Mouse (Mus musculus) kidney, postnatal 0 days (tissue): ENCODE data around the gene Ip6k1. TPM values are rescaled to one million over a fixed set of nuclear protein-coding genes. Genes with fewer than 3 reads are reported as not detected.

Source experiments
- ATAC-seq: fragments of 200-750 bp; cut with Nextera tagmentation; replicated peaks from 2 replicates; pipeline ENCODE4 v1.8.0; 2017; ENCODE audit warnings: low read depth, moderate number of reproducible peaks, moderate TSS enrichment, moderate library complexity; ENCODE audit not compliant: low FRiP score
- DNase-seq: peaks from one replicate; pipeline ENCODE4 v3.0.0-alpha.2; 2016; ENCODE audit warnings: low spot score
- H3K27ac ChIP-seq: fragments of 300-500 bp; sonication (generic); 2 replicates; pipeline ENCODE4 v1.5.1; 2014; ENCODE audit warnings: mild to moderate bottlenecking
- H3K27me3 ChIP-seq: fragments of 300-500 bp; sonication (generic); 2 replicates; pipeline ENCODE4 v1.6.1; 2014; ENCODE audit warnings: low read length, mixed read lengths; ENCODE audit not compliant: insufficient read depth
- H3K36me3 ChIP-seq: fragments of 300-500 bp; sonication (generic); 2 replicates; pipeline ENCODE4 v1.6.1; 2014; ENCODE audit warnings: low read length, mixed read lengths; ENCODE audit not compliant: insufficient read depth
- H3K4me1 ChIP-seq: fragments of 300-500 bp; sonication (generic); replicated peaks from 2 replicates; pipeline ENCODE4 v1.6.1; 2014; ENCODE audit warnings: antibody characterized with exemption, low read length, mixed read lengths; ENCODE audit not compliant: insufficient read depth
- H3K4me2 ChIP-seq: fragments of 300-500 bp; sonication (generic); 2 replicates; pipeline ENCODE4 v1.6.1; 2014; ENCODE audit warnings: mild to moderate bottlenecking, low read length, moderate library complexity, mixed read lengths
- H3K4me3 ChIP-seq: fragments of 300-500 bp; sonication (generic); replicated peaks from 2 replicates; pipeline ENCODE4 v1.5.1; 2014; ENCODE audit warnings: low read depth, low read length
- H3K9ac ChIP-seq: fragments of 300-500 bp; sonication (generic); 2 replicates; pipeline ENCODE4 v1.6.1; 2014; ENCODE audit warnings: low read depth, low read length
- H3K9me3 ChIP-seq: fragments of 300-500 bp; sonication (generic); replicated peaks from 2 replicates; pipeline ENCODE4 v1.6.1; 2016; ENCODE audit warnings: low read length, inconsistent platforms, mixed read lengths
- CTCF ChIP-seq: IDR thresholded peaks from 2 replicates; pipeline ENCODE4 v1.5.1; 2016; ENCODE audit warnings: antibody characterized with exemption, low read depth, mild to moderate bottlenecking, moderate library complexity
- WGBS: fragments of 180-500 bp; shearing (Covaris S2); extraction: QIAGEN DNeasy Blood & Tissue Kit; methylation state at CpG from one replicate; pipeline ENCODE4 v1.1.7; 2014; 5-methylcytosine and 5-hydroxymethylcytosine counted together
- polyA plus RNA-seq: library from polyadenylated mRNA; unstranded; fragments of >200 nt; fragmentation: Nextera tagmentation; extraction: Ambion mirVana; gene quantifications from 2 replicates; pipeline ENCODE4 v1.2.1, GENCODE M21; 2015

Gene Ip6k1
- polyA plus RNA-seq, 1 experiment from 2014 or later, result 46.9 TPM

DNA sequence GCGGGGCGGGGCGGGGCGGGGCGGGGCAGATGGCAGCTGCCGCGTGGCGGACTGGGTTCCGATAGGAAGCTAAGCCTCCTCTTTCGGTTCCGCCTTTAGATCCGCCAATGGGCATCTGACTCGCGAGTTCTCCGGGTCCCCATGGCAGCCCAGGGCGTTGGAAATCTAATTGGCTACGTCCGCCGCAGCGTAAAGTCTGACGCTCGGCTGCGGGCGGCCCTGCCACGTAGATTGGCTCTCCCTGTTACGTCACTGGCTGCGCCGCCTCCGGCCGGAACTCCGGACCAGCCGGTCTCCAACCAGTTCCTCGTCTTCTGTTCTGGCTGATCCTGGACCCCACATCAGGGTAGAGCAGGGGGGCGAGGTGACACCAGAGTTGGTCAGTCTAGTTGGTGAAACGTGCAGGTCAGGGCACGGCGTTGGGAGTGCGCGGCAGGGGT, 46.7 kb downstream of the Ip6k1 start, which contains the start of gene Gmppb:
Gene Gmppb, plus strand, starts transcription at position 227 of the 440 bp plus-strand sequence.
- no peaks in the 10 kb centered on the region for H3K27me3 ChIP-seq
- peak within 1 kb of the TSS; percentile 65 for H3K9ac ChIP-seq
- DNase-seq, result peak; percentile 99
- H3K36me3 ChIP-seq, result peaks cover 32% of the 10 kb centered on the region; the same call in 1 of the 2 replicates
- H3K9me3 ChIP-seq, result no peaks in the 10 kb centered on the region
- H3K4me1 ChIP-seq, result peaks cover 14% of the 10 kb centered on the region; the same call in 1 of the 2 replicates
- peak within 1 kb of the TSS; percentile 67 for H3K27ac ChIP-seq
- peak; percentile 92 for ATAC-seq
- TF ChIP-seq CTCF, result no peak
- H3K4me3 ChIP-seq, result peak within 1 kb of the TSS; percentile 55
- peak within 1 kb of the TSS; percentile 81 for H3K4me2 ChIP-seq
- under 1% methylated on average over 39 of the region's 39 CpGs for WGBS

DNA sequence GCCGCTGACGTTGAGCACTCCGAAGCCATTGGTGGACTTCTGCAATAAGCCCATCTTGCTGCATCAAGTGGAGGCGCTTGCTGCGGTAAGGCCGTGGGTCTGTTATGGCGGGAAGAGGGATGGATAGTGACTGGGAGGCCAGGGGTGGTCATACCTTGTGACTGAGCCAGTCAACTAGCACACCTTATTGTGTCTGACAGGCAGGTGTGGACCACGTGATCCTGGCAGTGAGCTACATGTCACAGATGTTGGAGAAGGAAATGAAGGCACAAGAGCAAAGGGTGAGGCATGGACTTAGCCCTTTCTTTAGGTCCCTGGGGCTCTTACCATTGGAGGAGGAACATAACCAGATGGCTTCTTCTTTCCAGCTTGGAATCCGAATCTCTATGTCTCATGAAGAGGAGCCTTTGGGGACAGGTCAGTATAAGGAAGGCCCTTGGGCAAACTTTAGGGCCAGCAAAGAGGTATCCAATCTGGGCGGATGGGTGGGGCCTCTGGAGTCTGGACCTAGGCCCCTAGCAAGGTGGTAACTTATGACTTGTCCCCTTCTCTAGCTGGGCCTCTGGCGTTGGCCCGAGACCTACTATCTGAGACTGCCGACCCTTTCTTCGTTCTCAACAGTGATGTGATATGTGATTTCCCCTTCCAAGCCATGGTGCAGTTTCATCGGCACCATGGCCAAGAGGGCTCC, 47.4 kb downstream of the Ip6k1 start:
- no peak for DNase-seq
- TF ChIP-seq CTCF, result no peak
- H3K9me3 ChIP-seq, result no peaks in the 10 kb centered on the region
- H3K27me3 ChIP-seq, result no peaks in the 10 kb centered on the region
- WGBS, result 40% methylated on average over 15 of the region's 15 CpGs
- H3K36me3 ChIP-seq, result peaks cover 30% of the 10 kb centered on the region; the same call in 1 of the 2 replicates
- peak overlapping the region; percentile 55 for H3K4me3 ChIP-seq
- H3K4me2 ChIP-seq, result peak overlapping the region; percentile 81
- H3K27ac ChIP-seq, result peak overlapping the region; percentile 67
- peaks cover 14% of the 10 kb centered on the region; the same call in 1 of the 2 replicates for H3K4me1 ChIP-seq
- peak overlapping the region; percentile 65 for H3K9ac ChIP-seq
- peak; percentile 8; the same call in 1 of the 2 replicates for ATAC-seq

DNA sequence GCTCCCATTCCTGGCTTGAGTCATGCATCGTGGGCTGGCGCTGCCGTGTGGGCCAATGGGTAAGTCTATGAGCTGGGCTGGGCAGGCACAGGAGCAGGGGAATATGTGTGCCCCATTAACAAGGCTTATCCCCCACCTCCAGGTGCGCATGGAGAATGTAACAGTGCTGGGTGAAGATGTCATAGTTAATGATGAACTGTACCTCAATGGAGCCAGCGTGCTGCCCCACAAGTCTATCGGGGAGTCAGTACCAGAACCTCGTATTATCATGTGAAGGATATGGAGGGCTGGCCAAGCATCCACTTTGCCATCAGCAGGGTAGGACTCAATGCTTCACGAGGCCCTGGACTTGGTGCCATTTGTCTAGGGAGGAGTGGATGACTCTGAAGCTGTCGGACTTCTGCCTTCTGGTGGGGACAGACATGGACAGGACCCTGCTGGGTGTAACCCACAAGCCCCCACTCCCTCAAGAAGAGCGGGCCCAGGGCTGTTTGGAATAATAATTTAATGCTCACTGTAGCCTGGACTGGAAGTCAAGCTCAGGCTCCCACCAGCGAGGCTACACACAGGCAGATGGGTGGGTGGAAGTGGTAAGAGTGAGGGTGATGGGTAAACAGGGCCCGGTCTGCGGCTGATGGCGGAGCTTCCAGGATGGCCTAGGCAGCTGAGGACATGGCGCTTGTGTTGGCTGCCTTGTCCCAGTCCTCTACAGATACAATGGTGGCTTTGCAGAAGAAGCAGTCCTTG, 49.1 kb downstream of the Ip6k1 start:
- no peak for TF ChIP-seq CTCF
- H3K4me2 ChIP-seq, result no peak overlapping the region
- no peaks in the 10 kb centered on the region for H3K27me3 ChIP-seq
- 93% methylated on average over 15 of the region's 15 CpGs for WGBS
- H3K4me3 ChIP-seq, result no peak overlapping the region
- ATAC-seq (no peak), DNase-seq (no peak)
- H3K4me1 ChIP-seq, result peaks cover 14% of the 10 kb centered on the region; the same call in 1 of the 2 replicates
- H3K9me3 ChIP-seq, result no peaks in the 10 kb centered on the region
- H3K36me3 ChIP-seq, result peaks cover 28% of the 10 kb centered on the region
- H3K9ac ChIP-seq, result no peak overlapping the region
- no peak overlapping the region for H3K27ac ChIP-seq

DNA sequence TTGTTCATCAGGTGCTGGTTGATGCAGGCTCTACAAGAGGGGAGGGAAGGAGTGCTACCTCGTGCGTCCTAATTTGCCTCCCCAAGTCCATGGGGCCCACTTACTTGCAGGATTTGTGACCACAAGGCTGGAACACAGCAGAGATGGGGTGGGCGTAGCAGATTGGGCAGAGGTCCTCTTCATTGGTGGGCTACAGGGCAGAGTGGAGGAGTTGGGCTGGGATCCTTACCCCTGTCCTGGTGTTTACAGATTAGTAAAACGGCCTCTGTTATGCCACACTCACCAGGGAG, 49.6 kb downstream of the Ip6k1 start:
- Histone ChIP-seq H3K4me1 (peaks cover 14% of the 10 kb centered on the region; the same call in 1 of the 2 replicates), H3K36me3 (peaks cover 26% of the 10 kb centered on the region), H3K9ac (no peak overlapping the region), H3K27ac (no peak overlapping the region), H3K27me3 (no peaks in the 10 kb centered on the region), H3K4me2 (no peak overlapping the region), H3K9me3 (no peaks in the 10 kb centered on the region), H3K4me3 (no peak overlapping the region)
- ATAC-seq, result no peak
- no peak for DNase-seq
- WGBS, result 85% methylated on average over 4 of the region's 4 CpGs
- TF ChIP-seq CTCF, result no peak

DNA sequence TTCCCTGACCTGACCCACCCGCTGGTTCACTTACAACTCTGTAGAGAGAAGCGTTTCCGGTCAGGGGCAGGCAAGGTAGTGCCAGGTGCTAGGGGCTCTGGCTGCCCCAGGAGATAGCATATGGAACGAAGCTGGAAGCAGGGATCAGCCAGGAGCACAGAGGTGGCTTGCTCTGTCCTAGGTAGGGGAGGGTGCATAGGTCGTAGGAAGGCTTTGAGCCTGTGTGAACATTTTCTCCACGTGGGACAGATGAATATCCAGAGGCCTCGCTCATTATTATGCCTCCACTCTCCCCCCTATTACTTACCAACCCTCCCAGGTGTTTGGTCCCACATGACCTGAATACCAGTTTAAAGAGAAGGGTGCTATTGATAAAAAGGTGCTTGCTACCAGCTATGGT, 50.1 kb downstream of the Ip6k1 start:
- 69% methylated on average over 7 of the region's 7 CpGs for WGBS
- no peak for ATAC-seq

DNA sequence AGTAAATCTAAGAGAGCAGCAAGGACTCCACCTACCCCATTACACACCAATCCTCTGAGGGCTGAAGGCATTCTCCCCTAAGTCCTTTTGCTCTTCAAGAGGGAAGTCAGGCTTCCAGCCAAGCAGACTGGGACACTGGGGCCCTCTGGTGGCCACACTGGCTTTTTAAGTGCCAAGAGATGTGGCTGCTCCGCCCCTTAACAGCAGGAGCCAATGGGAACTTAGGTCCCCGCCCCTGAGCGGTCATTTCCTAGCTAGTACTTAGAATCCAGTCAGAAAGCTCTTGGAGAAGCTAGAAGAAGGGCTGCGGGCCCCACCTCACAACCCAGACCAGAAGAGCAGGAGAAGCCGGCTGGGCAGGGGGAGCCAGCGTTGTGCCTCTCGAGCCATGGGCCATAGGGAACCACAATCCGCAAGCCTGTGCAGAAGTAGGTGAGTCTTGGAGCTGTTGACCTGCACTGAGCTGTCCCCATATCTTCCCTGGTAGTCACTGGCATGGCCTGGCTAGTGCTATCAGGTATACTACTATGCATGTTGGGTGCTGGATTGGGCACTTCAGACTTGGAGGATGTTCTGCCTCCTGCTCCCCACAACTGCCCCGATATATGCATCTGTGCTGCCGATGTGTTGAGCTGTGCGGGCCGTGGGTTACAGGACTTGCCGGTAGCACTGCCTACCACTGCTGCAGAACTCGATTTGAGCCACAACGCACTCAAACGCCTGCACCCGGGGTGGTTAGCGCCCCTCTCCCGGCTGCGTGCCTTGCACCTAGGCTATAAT, 50.8 kb downstream of the Ip6k1 start, which contains the start of gene Amigo3:
Gene Amigo3, plus strand, starts transcription at position 275 of the 780 bp plus-strand sequence.
- peak; percentile 98 for DNase-seq
- Histone ChIP-seq H3K27me3 (no peaks in the 10 kb centered on the region), H3K9ac (peak within 1 kb of the TSS; percentile 14; the same call in 1 of the 2 replicates), H3K4me2 (peak within 1 kb of the TSS; percentile 41), H3K4me1 (peaks cover 10% of the 10 kb centered on the region; the same call in 1 of the 2 replicates), H3K9me3 (no peaks in the 10 kb centered on the region), H3K36me3 (peaks cover 34% of the 10 kb centered on the region), H3K4me3 (no peak within 1 kb of the TSS), H3K27ac (no peak within 1 kb of the TSS; the same call in 1 of the 2 replicates)
- WGBS, result 53% methylated on average over 20 of the region's 20 CpGs
- peak; percentile 99 for TF ChIP-seq CTCF
- peak; percentile 36 for ATAC-seq

More for the DNA sequence above, 50.1 kb downstream of the Ip6k1 start:
- H3K4me2 ChIP-seq, result no peak overlapping the region
- H3K9me3 ChIP-seq, result no peaks in the 10 kb centered on the region
- no peak overlapping the region for H3K4me3 ChIP-seq
- no peaks in the 10 kb centered on the region for H3K27me3 ChIP-seq
- no peak overlapping the region for H3K27ac ChIP-seq
- H3K36me3 ChIP-seq, result peaks cover 27% of the 10 kb centered on the region
- H3K4me1 ChIP-seq, result peaks cover 14% of the 10 kb centered on the region; the same call in 1 of the 2 replicates
- no peak for TF ChIP-seq CTCF
- no peak overlapping the region for H3K9ac ChIP-seq
- DNase-seq, result no peak
